Mouse (Mus musculus): Measurements from ENCODE around the gene Tnr.

GRCm38 (mm10) chr1:159968395-159968794, 444.8 kb downstream of the Tnr start:
- TF ChIP-seq CTCF (IDR thresholded peaks at IDR 0.05; ENCODE audit: borderline replicate concordance, control insufficient read depth, extremely low read depth, insufficient read depth, low read length, poor library complexity) (no peak), POLR2A (IDR thresholded peaks at IDR 0.05; ENCODE audit: control insufficient read depth, extremely low read depth, insufficient read depth, low read length, poor library complexity) (no peak)
